Mouse (Mus musculus) midbrain, embryonic 13.5 days (tissue): ENCODE data around the gene Tsnaxip1. TPM values are rescaled to one million over a fixed set of nuclear protein-coding genes. Genes with fewer than 3 reads are reported as not detected.

Experiments used
- ATAC-seq: fragments of 200-750 bp; cut with Nextera tagmentation; 2 replicates; pipeline ENCODE4 v1.8.0; 2017; ENCODE audit warnings: mild to moderate bottlenecking, moderate TSS enrichment, moderate library complexity
- H3K27ac ChIP-seq: fragments of 300-500 bp; sonication (generic); 2 replicates; pipeline ENCODE4 v1.5.1; 2015; ENCODE audit warnings: inconsistent platforms, mild to moderate bottlenecking, moderate library complexity
- H3K27me3 ChIP-seq: fragments of 300-500 bp; sonication (generic); 2 replicates; pipeline ENCODE4 v1.6.1; 2015; ENCODE audit warnings: mild to moderate bottlenecking, inconsistent platforms
- H3K36me3 ChIP-seq: fragments of 300-500 bp; sonication (generic); 2 replicates; pipeline ENCODE4 v1.6.1; 2015; ENCODE audit warnings: mild to moderate bottlenecking, inconsistent platforms
- H3K4me1 ChIP-seq: fragments of 300-500 bp; sonication (generic); replicated peaks from 2 replicates; pipeline ENCODE4 v1.6.1; 2015; ENCODE audit warnings: inconsistent platforms
- H3K4me2 ChIP-seq: fragments of 300-500 bp; sonication (generic); replicated peaks from 2 replicates; pipeline ENCODE4 v1.6.1; 2015; ENCODE audit warnings: moderate library complexity, mild to moderate bottlenecking, inconsistent platforms
- H3K4me3 ChIP-seq: fragments of 300-500 bp; sonication (generic); replicated peaks from 2 replicates; pipeline ENCODE4 v1.5.1; 2015; ENCODE audit warnings: mild to moderate bottlenecking, inconsistent platforms
- H3K9ac ChIP-seq: fragments of 300-500 bp; sonication (generic); replicated peaks from 2 replicates; pipeline ENCODE4 v1.6.1; 2015; ENCODE audit warnings: mild to moderate bottlenecking, inconsistent platforms
- H3K9me3 ChIP-seq: fragments of 300-500 bp; sonication (generic); 2 replicates; pipeline ENCODE4 v1.6.1; 2016; ENCODE audit warnings: mild to moderate bottlenecking, inconsistent platforms
- WGBS: fragments of 180-500 bp; shearing (Covaris S2); methylation state at CpG from one replicate; pipeline ENCODE4 v1.1.7; 2015; 5-methylcytosine and 5-hydroxymethylcytosine counted together
- polyA plus RNA-seq: library from polyadenylated mRNA; unstranded; fragments of >200 nt; fragmentation: Nextera tagmentation; extraction: Ambion mirVana; gene quantifications from 2 replicates; pipeline ENCODE4 v1.2.1, GENCODE M21; 2015

The Tsnaxip1 gene
- polyA plus RNA-seq, result 0.36 and 0.58 TPM in 2 replicates

GRCm38 (mm10) chr8:105826861-105827848 lies at the start of gene Tsnaxip1, which contains the start of gene Ranbp10:
Gene Tsnaxip1, plus strand, starts transcription at chr8:105827731.
Gene Ranbp10, minus strand, starts transcription at chr8:105827350.
- Histone ChIP-seq H3K27ac (peak within 1 kb of the TSS; percentile 55), H3K36me3 (peaks cover 23% of the 10 kb centered on the region), H3K27me3 (no peaks in the 10 kb centered on the region), H3K4me2 (peak within 1 kb of the TSS; percentile 99), H3K9ac (peak within 1 kb of the TSS; percentile 96), H3K9me3 (no peaks in the 10 kb centered on the region), H3K4me3 (peak within 1 kb of the TSS; percentile 95), H3K4me1 (peaks cover 32% of the 10 kb centered on the region)
- peak; percentile 99 for ATAC-seq
- under 1% methylated on average over 52 of the region's 52 CpGs for WGBS

- Histone ChIP-seq H3K27me3 (no peaks in the 10 kb centered on the region), H3K4me1 (no peaks in the 10 kb centered on the region), H3K27ac (no peak overlapping the region), H3K4me2 (no peak overlapping the region), H3K36me3 (peaks cover 88% of the 10 kb centered on the region), H3K9me3 (no peaks in the 10 kb centered on the region), H3K4me3 (no peak overlapping the region), H3K9ac (no peak overlapping the region)
- ATAC-seq, result no peak
- 92% methylated on average over 2 of the region's 2 CpGs for WGBS
Observed at GRCm38 (mm10) chr8:105777833-105778232, 49.7 kb upstream of the Tsnaxip1 start.

- no peaks in the 10 kb centered on the region for H3K27me3 ChIP-seq
- H3K9me3 ChIP-seq, result no peaks in the 10 kb centered on the region
- 93% methylated on average over 5 of the region's 5 CpGs for WGBS
- no peak overlapping the region for H3K27ac ChIP-seq
- H3K4me3 ChIP-seq, result no peak overlapping the region
- no peaks in the 10 kb centered on the region for H3K4me1 ChIP-seq
- no peak overlapping the region for H3K9ac ChIP-seq
- H3K4me2 ChIP-seq, result no peak overlapping the region
- no peak for ATAC-seq
- peaks cover 73% of the 10 kb centered on the region for H3K36me3 ChIP-seq
Observed at GRCm38 (mm10) chr8:105780298-105780697, 47.2 kb upstream of the Tsnaxip1 start.

GRCm38 (mm10) chr8:105788241-105788640 lies 39.3 kb upstream of the Tsnaxip1 start:
- Histone ChIP-seq H3K36me3 (peaks cover 24% of the 10 kb centered on the region), H3K4me1 (peaks cover 11% of the 10 kb centered on the region), H3K4me3 (no peak overlapping the region), H3K9ac (no peak overlapping the region), H3K4me2 (no peak overlapping the region), H3K27me3 (no peaks in the 10 kb centered on the region), H3K27ac (no peak overlapping the region), H3K9me3 (no peaks in the 10 kb centered on the region)
- 92% methylated on average over 2 of the region's 2 CpGs for WGBS
- no peak for ATAC-seq

- Histone ChIP-seq H3K27ac (no peak overlapping the region), H3K4me2 (no peak overlapping the region), H3K9ac (no peak overlapping the region), H3K9me3 (no peaks in the 10 kb centered on the region), H3K27me3 (no peaks in the 10 kb centered on the region), H3K4me3 (no peak overlapping the region), H3K36me3 (peaks cover 19% of the 10 kb centered on the region), H3K4me1 (peaks cover 11% of the 10 kb centered on the region)
- no peak for ATAC-seq
- 72% methylated on average over 4 of the region's 4 CpGs for WGBS
Observed at GRCm38 (mm10) chr8:105788927-105789326, 38.6 kb upstream of the Tsnaxip1 start.

GRCm38 (mm10) chr8:105789626-105790025 lies 37.9 kb upstream of the Tsnaxip1 start:
- Histone ChIP-seq H3K36me3 (peaks cover 19% of the 10 kb centered on the region), H3K4me3 (no peak overlapping the region), H3K4me2 (no peak overlapping the region), H3K27me3 (no peaks in the 10 kb centered on the region), H3K27ac (no peak overlapping the region), H3K9me3 (no peaks in the 10 kb centered on the region), H3K4me1 (peaks cover 11% of the 10 kb centered on the region), H3K9ac (no peak overlapping the region)
- no peak for ATAC-seq

- H3K9ac ChIP-seq, result no peak overlapping the region
- H3K4me3 ChIP-seq, result no peak overlapping the region
- no peaks in the 10 kb centered on the region for H3K9me3 ChIP-seq
- no peak overlapping the region for H3K4me2 ChIP-seq
- peaks cover 5% of the 10 kb centered on the region; the same call in 1 of the 2 replicates for H3K36me3 ChIP-seq
- 91% methylated on average over 1 of the region's 1 CpGs for WGBS
- H3K27me3 ChIP-seq, result no peaks in the 10 kb centered on the region
- ATAC-seq, result no peak
- no peak overlapping the region for H3K27ac ChIP-seq
- H3K4me1 ChIP-seq, result peaks cover 5% of the 10 kb centered on the region; the same call in 1 of the 2 replicates
Observed at GRCm38 (mm10) chr8:105793331-105793730, 34.2 kb upstream of the Tsnaxip1 start.

GRCm38 (mm10) chr8:105794009-105794598 lies 33.4 kb upstream of the Tsnaxip1 start:
- WGBS, result 89% methylated on average over 3 of the region's 3 CpGs
- H3K9ac ChIP-seq, result no peak overlapping the region
- no peak overlapping the region for H3K4me2 ChIP-seq
- no peak overlapping the region for H3K4me3 ChIP-seq
- peaks cover 8% of the 10 kb centered on the region for H3K4me1 ChIP-seq
- H3K9me3 ChIP-seq, result no peaks in the 10 kb centered on the region
- no peaks in the 10 kb centered on the region for H3K27me3 ChIP-seq
- ATAC-seq, result no peak
- H3K27ac ChIP-seq, result no peak overlapping the region
- H3K36me3 ChIP-seq, result 0 out of 2 replicates have a peak, but pooled peaks cover 8% of the 10 kb centered on the region

- WGBS, result 97% methylated on average over 1 of the region's 1 CpGs
- H3K27me3 ChIP-seq, result no peaks in the 10 kb centered on the region
- H3K4me2 ChIP-seq, result no peak overlapping the region
- no peak for ATAC-seq
- H3K9me3 ChIP-seq, result no peaks in the 10 kb centered on the region
- H3K4me1 ChIP-seq, result peaks cover 14% of the 10 kb centered on the region
- H3K9ac ChIP-seq, result no peak overlapping the region
- H3K36me3 ChIP-seq, result 0 out of 2 replicates have a peak, but pooled peaks cover 8% of the 10 kb centered on the region
- no peak overlapping the region for H3K27ac ChIP-seq
- no peak overlapping the region for H3K4me3 ChIP-seq
Observed at GRCm38 (mm10) chr8:105795785-105796184, 31.7 kb upstream of the Tsnaxip1 start.

GRCm38 (mm10) chr8:105798408-105798807 lies 29.1 kb upstream of the Tsnaxip1 start:
- H3K9ac ChIP-seq, result no peak overlapping the region
- H3K4me2 ChIP-seq, result no peak overlapping the region
- H3K9me3 ChIP-seq, result no peaks in the 10 kb centered on the region
- peaks cover 8% of the 10 kb centered on the region for H3K4me1 ChIP-seq
- no peak for ATAC-seq
- WGBS, result 96% methylated on average over 5 of the region's 5 CpGs
- H3K4me3 ChIP-seq, result no peak overlapping the region
- no peak overlapping the region for H3K27ac ChIP-seq
- H3K36me3 ChIP-seq, result 0 out of 2 replicates have a peak, but pooled peaks cover 3% of the 10 kb centered on the region
- H3K27me3 ChIP-seq, result no peaks in the 10 kb centered on the region

GRCm38 (mm10) chr8:105799091-105799812 lies 28.3 kb upstream of the Tsnaxip1 start:
- H3K4me3 ChIP-seq, result no peak overlapping the region
- no peak overlapping the region; the same call in 1 of the 2 replicates for H3K27ac ChIP-seq
- H3K27me3 ChIP-seq, result no peaks in the 10 kb centered on the region
- 0 out of 2 replicates have a peak, but pooled peaks have one; percentile 11 for ATAC-seq
- peaks cover 8% of the 10 kb centered on the region for H3K4me1 ChIP-seq
- no peak overlapping the region for H3K4me2 ChIP-seq
- H3K36me3 ChIP-seq, result peaks cover 8% of the 10 kb centered on the region; the same call in 1 of the 2 replicates
- H3K9me3 ChIP-seq, result no peaks in the 10 kb centered on the region
- 68% methylated on average over 8 of the region's 8 CpGs for WGBS
- no peak overlapping the region for H3K9ac ChIP-seq
